Mouse (Mus musculus): ENCODE data around the gene Dot1l. TPM values are rescaled to one million over a fixed set of nuclear protein-coding genes. Genes with fewer than 3 reads are reported as not detected.
"Not testable (repeated sequence)": the region's sequence is repeated elsewhere in the genome, so short reads cannot be mapped to it uniquely, and the experiment has no call there.

Gene Dot1l
- polyA plus RNA-seq, 1 experiment from 2014 or later = 4.6 TPM

DNA sequence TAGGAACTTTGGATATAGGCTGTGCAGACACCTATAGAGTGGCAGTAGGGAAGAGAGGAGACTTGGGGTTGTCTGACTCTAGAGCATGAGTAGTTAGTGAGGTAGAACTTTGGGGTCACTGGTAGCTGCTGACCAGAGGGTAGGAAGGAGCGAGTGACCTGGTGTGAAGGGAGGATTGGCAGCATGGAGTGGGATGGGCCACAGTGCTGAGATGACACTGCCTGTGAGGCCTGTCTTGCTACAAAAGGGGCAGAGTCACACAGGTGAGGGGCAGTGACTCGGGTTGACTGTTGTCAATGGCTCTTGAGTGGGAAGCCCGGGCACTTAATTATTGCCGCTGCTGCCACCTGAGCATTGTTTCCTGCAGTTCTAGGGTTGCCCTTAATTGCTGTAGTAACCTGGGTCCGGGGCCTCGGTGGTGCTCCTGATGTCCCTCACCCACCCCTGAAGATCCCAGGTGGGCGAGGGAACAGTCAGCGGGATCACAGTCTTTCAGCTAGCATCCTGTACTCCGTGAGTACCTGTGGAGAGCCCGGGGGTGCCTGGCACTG lies 72.9 kb downstream of the Dot1l start:
- 0 out of 2 replicates have a peak overlapping the region, but pooled peaks have one; percentile 34 for H3K27ac ChIP-seq (ENCODE audit: low read depth)
- peak overlapping the region; percentile 87 for H3K9ac ChIP-seq (replicated peaks)
- peak overlapping the region; percentile 79 for H3K4me3 ChIP-seq (ENCODE audit: low read depth, low read length)
- H3K9me3 ChIP-seq (ENCODE audit: low read length) = no peaks in the 10 kb centered on the region
- H3K4me2 ChIP-seq (ENCODE audit: low read depth, low read length) = peak overlapping the region; percentile 96
- TF ChIP-seq EP300 (IDR thresholded peaks at IDR 0.05; ENCODE audit: low read depth) (no peak), CTCF (IDR thresholded peaks at IDR 0.05; ENCODE audit: low read depth) (no peak)
- 74% methylated on average over 10 of the region's 10 CpGs for whole genome bisulfite sequencing (ENCODE audit: insufficient replicate concordance)
- peaks cover 22% of the 10 kb centered on the region for H3K36me3 ChIP-seq (replicated peaks; ENCODE audit: insufficient read depth, low read length)
- peaks cover 47% of the 10 kb centered on the region for H3K4me1 ChIP-seq (ENCODE audit: insufficient read depth)
- no peak for DNase-seq
- no peaks in the 10 kb centered on the region for H3K27me3 ChIP-seq (ENCODE audit: insufficient read depth, low read length)
- no peak for ATAC-seq

DNA sequence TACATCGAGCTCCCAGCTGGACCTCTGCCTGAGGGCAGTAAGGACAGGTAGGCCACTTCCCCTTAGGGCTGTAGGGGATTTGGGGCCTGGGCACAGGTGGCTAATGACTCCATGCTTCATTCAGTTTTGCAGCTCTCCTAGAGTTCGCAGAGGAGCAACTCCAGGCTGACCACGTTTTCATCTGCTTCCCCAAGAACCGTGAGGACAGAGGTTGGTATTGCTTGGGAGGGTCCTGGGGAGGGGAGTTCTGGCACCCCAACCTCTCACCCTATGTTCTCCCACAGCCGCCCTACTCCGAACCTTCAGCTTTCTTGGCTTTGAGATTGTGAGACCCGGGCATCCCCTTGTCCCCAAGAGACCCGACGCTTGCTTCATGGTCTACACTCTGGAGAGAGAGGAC lies 73.6 kb downstream of the Dot1l start:
- H3K27me3 ChIP-seq (ENCODE audit: insufficient read depth, low read length); H3K27ac ChIP-seq (ENCODE audit: low read depth); H3K9me3 ChIP-seq (ENCODE audit: low read length); H3K9ac ChIP-seq (replicated peaks); ATAC-seq; DNase-seq: not testable (repeated sequence)
- H3K4me3 ChIP-seq (ENCODE audit: low read depth, low read length) = peak overlapping the region; percentile 79
- 82% methylated on average over 7 of the region's 9 CpGs for WGBS (ENCODE audit: insufficient replicate concordance)
- peaks cover 45% of the 10 kb centered on the region for H3K4me1 ChIP-seq (ENCODE audit: insufficient read depth)
- H3K4me2 ChIP-seq (ENCODE audit: low read depth, low read length) = peak overlapping the region; percentile 96; the same call in 1 of the 2 replicates
- H3K36me3 ChIP-seq (replicated peaks; ENCODE audit: insufficient read depth, low read length) = peaks cover 22% of the 10 kb centered on the region

DNA sequence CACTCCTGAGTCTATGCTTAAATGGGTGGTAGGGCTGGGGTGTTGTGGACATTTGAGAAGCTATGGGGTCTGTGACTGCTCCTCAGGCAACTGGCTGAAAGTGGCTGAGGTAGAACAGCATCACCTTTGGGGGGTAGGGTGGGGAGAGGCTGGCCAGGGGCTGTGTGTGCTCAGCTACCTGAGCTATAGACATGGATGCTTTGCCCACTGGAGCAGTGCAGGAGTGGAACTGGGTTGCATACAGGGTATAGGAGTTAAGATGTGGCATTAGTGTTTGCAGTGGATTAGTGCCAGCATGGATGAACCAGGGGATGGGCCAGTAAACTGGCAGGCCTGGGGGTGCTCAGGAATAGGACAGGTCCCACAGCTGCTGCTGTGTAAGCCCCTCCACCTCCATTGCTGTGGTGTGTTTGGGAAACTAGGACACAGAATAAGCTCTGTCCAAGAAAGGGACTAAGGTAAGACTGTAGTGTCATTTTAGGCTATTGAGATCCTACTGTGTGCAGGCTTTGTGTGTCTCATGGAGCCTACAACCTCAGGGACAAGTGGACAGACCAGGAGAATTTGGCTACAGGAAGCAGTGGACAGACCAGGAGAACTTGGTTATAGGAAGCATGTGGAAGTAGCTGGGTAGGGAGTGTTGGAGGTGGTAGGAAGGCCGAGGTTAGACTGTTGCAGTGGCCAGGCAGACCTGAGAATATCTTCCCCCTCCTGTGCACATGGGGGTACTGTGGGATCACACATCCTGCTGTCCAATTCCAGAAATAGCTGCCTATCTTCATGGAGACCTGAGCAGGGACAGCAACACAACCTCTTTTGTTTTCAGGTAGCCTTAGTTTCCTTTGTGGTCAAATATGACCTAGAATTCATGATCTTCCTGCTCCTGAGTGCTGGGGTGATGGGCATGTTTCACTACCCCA lies 74.6 kb downstream of the Dot1l start:
- no peak overlapping the region for H3K9ac ChIP-seq (replicated peaks)
- WGBS (ENCODE audit: insufficient replicate concordance) = 48% methylated on average over 1 of the region's 1 CpGs
- H3K4me3 ChIP-seq (ENCODE audit: low read depth, low read length) = no peak overlapping the region
- no peaks in the 10 kb centered on the region for H3K9me3 ChIP-seq (ENCODE audit: low read length)
- ATAC-seq (no peak), DNase-seq (no peak)
- H3K4me1 ChIP-seq (ENCODE audit: insufficient read depth) = peaks cover 36% of the 10 kb centered on the region
- TF ChIP-seq EP300 (IDR thresholded peaks at IDR 0.05; ENCODE audit: low read depth) (no peak), CTCF (IDR thresholded peaks at IDR 0.05; ENCODE audit: low read depth) (no peak)
- peak overlapping the region; percentile 67; the same call in 1 of the 2 replicates for H3K27ac ChIP-seq (ENCODE audit: low read depth)
- 0 out of 2 replicates have a peak overlapping the region, but pooled peaks have one; percentile 10 for H3K4me2 ChIP-seq (ENCODE audit: low read depth, low read length)
- H3K36me3 ChIP-seq (replicated peaks; ENCODE audit: insufficient read depth, low read length) = peaks cover 22% of the 10 kb centered on the region
- peaks cover 5% of the 10 kb centered on the region for H3K27me3 ChIP-seq (ENCODE audit: insufficient read depth, low read length)

DNA sequence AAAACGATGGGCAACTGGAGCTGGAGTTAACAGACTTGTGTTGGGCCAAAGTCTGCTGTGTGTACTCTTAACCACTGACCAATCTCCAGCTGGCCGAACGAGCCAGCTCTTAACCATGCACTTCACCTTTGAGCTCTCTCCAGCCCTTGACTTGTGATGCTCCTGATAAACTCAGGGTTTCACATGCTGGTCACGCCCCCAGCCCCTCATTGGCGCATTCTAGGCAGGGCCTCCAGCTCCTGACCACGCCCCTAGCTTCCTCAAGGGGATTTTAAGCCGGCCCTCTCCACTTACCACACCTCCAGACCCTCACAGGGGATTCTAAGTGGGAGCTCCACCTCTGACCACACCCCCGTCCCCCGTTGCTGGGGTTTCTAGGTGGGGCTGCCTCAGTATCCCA lies 76.1 kb downstream of the Dot1l start:
- ATAC-seq = peak; percentile 6
- 5% methylated on average over 9 of the region's 9 CpGs for WGBS (ENCODE audit: insufficient replicate concordance)
- no peak overlapping the region for H3K9ac ChIP-seq (replicated peaks)
- H3K4me2 ChIP-seq (ENCODE audit: low read depth, low read length) = no peak overlapping the region
- no peak for TF ChIP-seq EP300 (IDR thresholded peaks at IDR 0.05; ENCODE audit: low read depth)
- TF ChIP-seq CTCF (IDR thresholded peaks at IDR 0.05; ENCODE audit: low read depth) = no peak
- no peak overlapping the region for H3K4me3 ChIP-seq (ENCODE audit: low read depth, low read length)
- peaks cover 25% of the 10 kb centered on the region for H3K4me1 ChIP-seq (ENCODE audit: insufficient read depth)
- no peaks in the 10 kb centered on the region for H3K9me3 ChIP-seq (ENCODE audit: low read length)
- H3K36me3 ChIP-seq (replicated peaks; ENCODE audit: insufficient read depth, low read length) = peaks cover 22% of the 10 kb centered on the region
- H3K27ac ChIP-seq (ENCODE audit: low read depth) = peak overlapping the region; percentile 67
- peak; percentile 78 for DNase-seq
- H3K27me3 ChIP-seq (ENCODE audit: insufficient read depth, low read length) = peaks cover 19% of the 10 kb centered on the region

DNA sequence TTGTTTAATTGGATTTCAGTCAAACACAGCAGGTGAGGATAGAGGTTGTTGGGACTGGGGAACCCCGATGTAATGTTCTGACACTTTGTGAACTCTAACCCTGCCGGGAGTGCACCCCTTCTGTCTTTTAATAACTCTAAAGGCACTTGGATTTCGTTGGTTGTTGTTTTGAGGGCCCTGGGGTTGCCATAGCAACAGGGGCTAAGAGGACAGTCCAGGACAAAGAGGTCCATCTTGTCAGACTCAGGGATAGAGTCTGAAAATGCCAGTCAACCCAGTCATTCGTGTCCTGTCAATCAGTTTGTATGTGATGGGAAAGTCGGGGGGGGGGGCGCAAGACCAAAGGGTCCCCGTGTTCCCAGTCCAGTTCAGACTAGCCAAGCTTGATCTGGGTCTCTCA lies 77.8 kb downstream of the Dot1l start:
- H3K4me3 ChIP-seq (ENCODE audit: low read depth, low read length) = no peak overlapping the region
- no peak for DNase-seq
- H3K4me1 ChIP-seq (ENCODE audit: insufficient read depth) = peaks cover 22% of the 10 kb centered on the region
- no peak overlapping the region for H3K4me2 ChIP-seq (ENCODE audit: low read depth, low read length)
- H3K36me3 ChIP-seq (replicated peaks; ENCODE audit: insufficient read depth, low read length) = peaks cover 22% of the 10 kb centered on the region
- no peak overlapping the region for H3K27ac ChIP-seq (ENCODE audit: low read depth)
- H3K9me3 ChIP-seq (ENCODE audit: low read length) = no peaks in the 10 kb centered on the region
- TF ChIP-seq EP300 (IDR thresholded peaks at IDR 0.05; ENCODE audit: low read depth) (no peak), CTCF (IDR thresholded peaks at IDR 0.05; ENCODE audit: low read depth) (no peak)
- WGBS (ENCODE audit: insufficient replicate concordance) = 68% methylated on average over 7 of the region's 7 CpGs
- H3K27me3 ChIP-seq (ENCODE audit: insufficient read depth, low read length) = peaks cover 25% of the 10 kb centered on the region
- H3K9ac ChIP-seq (replicated peaks) = no peak overlapping the region
- no peak for ATAC-seq

DNA sequence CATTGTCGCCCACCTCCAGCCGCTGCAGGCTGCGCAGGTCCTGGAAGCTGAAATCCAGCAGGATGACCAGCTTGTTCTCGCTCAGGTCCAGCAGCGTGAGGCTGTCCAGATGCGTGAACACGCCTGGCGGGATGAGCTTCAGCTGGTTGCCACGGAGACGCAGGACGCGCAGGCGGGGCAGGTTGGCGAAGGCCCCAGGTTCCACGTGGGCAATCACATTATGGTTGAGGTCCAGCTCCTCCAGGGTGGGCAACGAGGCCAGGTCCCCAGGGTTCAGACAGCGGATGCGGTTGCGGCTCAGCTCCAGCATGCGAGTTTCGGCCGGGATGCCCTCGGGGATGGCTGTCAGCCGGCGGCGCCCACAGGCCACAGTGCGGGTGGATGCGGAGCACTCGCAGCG lies 80.6 kb downstream of the Dot1l start:
- H3K36me3 ChIP-seq (replicated peaks; ENCODE audit: insufficient read depth, low read length) = 0 out of 2 replicates have a peak, but pooled peaks cover 2% of the 10 kb centered on the region
- peaks cover 30% of the 10 kb centered on the region for H3K27me3 ChIP-seq (ENCODE audit: insufficient read depth, low read length)
- no peak overlapping the region for H3K4me2 ChIP-seq (ENCODE audit: low read depth, low read length)
- peaks cover 8% of the 10 kb centered on the region for H3K4me1 ChIP-seq (ENCODE audit: insufficient read depth)
- WGBS (ENCODE audit: insufficient replicate concordance) = 63% methylated on average over 30 of the region's 30 CpGs
- TF ChIP-seq EP300 (IDR thresholded peaks at IDR 0.05; ENCODE audit: low read depth) = no peak
- TF ChIP-seq CTCF (IDR thresholded peaks at IDR 0.05; ENCODE audit: low read depth) = no peak
- no peak overlapping the region for H3K27ac ChIP-seq (ENCODE audit: low read depth)
- no peak for ATAC-seq
- H3K9me3 ChIP-seq (ENCODE audit: low read length) = no peaks in the 10 kb centered on the region
- no peak overlapping the region for H3K4me3 ChIP-seq (ENCODE audit: low read depth, low read length)
- no peak for DNase-seq
- no peak overlapping the region for H3K9ac ChIP-seq (replicated peaks)

Data from liver, postnatal 0 days (tissue).